Mouse (Mus musculus) heart, adult 18-20 months (tissue): Measurements from ENCODE around the gene Zmat5. TPM values are rescaled to one million over a fixed set of nuclear protein-coding genes. Genes with fewer than 3 reads are reported as not detected.

Experiments
- DNase-seq, 2 experiments: peaks; one replicate each; pipeline ENCODE4 v3.0.0; 2021 to 2022; ENCODE audit warnings: mixed read lengths in 1 of 2
- long read RNA-seq, 2 experiments: library from polyadenylated mRNA; stranded (forward); transcript quantifications; one replicate each; pipeline ENCODE4 v2.0.0; 2021
- total RNA-seq, 2 experiments: library from RNA; stranded (reverse); gene quantifications; 2 replicates each; pipeline ENCODE4 v1.2.3; 2021

The Zmat5 gene
- 10 to 100 TPM; 24.7 to 25.5 TPM for total RNA-seq
- long read RNA-seq, experiment 1, transcript Zmat5-201 (6 exons, 792 nt): major isoform, 9 of 24 reads
- long read RNA-seq, experiment 1, partial matches to known transcripts: 2 of 24 reads
- long read RNA-seq, experiment 1, other reads (novel, unspliced or antisense): 13 of 24 reads
- long read RNA-seq, experiment 2, transcript Zmat5-201 (6 exons, 792 nt): major isoform, 8 of 15 reads
- long read RNA-seq, experiment 2, partial matches to known transcripts: 0 of 15 reads
- long read RNA-seq, experiment 2, other reads (novel, unspliced or antisense): 7 of 15 reads

DNA sequence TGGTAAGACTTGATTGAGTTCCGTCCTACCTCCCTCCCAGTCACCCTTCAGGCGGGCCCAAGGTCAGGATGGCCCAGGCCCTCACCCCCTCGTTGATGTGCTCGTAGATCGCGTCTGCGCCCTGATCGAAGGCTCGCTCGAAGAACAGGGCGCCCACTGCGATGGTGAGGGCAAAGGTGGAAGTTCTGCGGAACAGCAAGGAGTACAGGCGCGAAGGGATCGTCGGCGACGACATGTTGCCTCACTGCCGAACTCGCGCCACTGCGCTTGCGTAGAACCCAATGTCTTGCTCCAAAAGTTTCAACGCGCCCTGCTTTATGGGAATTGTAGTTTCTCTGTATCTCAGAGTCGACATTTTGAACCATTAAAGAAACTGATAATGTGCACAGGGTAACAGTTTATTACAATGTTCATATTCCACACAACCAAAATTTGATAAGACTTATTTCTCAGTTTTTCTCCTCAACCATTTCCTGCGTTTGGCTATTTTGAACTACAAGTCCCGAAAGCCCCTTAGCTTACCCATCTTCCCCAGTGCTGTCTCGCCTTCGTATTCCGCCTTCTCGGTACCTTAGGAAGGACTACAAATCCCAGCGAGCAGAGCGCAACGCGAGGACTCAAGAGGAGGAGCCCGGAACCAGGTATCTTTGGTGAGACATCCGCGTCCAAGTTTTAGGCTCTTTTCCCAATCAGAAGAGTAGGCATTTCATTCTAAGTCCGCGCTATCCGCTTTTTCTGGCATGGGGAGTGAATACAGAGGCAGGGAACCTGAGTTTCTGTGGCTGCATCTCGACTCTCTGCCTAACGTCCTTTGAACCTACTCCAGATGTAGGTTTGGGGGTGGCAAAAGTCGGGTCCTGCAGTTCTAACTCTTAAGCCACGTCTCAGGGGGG, at the start of gene Zmat5, which contains the start of gene Uqcr10:
Zmat5 (plus strand) TSS at position 607 of the 893 bp plus-strand sequence.
Uqcr10 (minus strand) TSS at position 271 of the 893 bp plus-strand sequence.
- DNase-seq: peak; percentile 95 to 96

DNA sequence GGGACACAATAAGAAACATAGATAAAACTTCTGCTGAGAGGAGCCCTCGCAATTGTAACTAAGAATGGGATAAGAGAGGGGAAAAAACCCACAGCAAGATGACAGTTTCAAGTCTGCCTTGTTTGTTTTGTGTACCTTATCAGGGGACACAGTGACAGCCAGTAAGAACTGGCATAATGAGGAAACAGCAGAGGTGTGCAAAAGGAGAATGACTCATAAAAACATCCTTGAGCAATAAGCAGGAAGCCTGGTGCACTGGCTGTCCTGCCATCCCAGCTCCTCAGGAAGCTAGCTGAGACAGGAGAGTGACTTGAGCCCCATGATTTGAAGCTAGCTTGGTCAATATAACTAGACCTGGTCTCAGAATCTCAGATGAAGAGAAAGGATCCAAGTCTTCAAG, 44.7 kb upstream of the Zmat5 start:
- no peak for DNase-seq

DNA sequence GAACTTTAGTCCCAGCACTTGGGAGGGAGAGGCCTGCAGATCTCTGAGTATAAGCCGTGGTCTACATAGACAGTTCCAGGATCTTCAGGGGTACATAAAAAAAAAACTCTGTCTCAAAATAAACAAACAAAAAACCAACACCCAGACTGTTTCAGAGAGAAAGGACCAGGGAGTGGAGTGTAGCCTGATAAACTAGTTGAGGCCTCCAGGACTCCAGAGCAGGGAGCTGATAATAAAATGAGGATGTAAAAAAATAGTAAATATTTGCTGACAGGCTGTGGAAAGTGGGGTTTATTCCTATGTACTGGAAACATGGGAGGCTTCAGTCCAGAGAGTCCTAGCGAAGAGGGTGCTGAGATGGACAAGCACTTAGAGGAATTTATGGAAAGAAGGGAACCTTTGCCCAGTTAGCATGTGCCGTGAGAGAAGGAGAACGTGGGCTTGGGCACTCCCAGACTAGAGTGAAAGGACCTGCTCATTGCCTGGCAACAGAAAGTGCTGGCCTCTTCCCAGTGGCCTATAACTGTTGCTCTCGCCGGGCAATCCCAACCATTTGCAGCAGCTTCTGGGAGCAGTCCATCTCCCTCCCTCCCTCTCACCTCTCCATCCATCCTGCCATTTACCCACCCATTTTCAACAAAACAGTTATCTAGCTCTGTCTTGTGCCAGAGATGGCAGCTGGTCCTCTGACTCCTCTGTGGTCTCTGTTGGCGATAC, 44.0 kb upstream of the Zmat5 start:
- peak in 1 of 2 experiments; percentile 26 for DNase-seq

DNA sequence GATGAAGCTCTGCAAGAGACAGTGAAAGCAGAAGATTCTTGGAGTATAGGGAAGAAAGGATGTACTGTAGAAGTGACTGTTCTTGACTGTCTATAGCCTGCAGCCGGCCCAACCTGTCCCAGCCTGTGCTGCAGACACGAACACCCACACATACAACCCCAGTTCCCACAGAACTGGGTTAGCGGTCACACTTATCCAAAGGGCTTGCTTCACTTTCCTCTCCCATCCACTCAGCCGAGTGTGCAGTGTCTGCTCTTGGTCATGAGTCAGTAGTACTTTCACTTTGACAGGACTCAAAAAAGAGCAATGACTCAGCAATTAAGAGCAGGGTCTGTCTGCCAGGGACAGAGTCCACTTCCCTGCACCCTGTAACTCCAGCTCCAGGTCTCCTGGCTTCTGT, 43.2 kb upstream of the Zmat5 start:
- peak; percentile 26 to 35 for DNase-seq

DNA sequence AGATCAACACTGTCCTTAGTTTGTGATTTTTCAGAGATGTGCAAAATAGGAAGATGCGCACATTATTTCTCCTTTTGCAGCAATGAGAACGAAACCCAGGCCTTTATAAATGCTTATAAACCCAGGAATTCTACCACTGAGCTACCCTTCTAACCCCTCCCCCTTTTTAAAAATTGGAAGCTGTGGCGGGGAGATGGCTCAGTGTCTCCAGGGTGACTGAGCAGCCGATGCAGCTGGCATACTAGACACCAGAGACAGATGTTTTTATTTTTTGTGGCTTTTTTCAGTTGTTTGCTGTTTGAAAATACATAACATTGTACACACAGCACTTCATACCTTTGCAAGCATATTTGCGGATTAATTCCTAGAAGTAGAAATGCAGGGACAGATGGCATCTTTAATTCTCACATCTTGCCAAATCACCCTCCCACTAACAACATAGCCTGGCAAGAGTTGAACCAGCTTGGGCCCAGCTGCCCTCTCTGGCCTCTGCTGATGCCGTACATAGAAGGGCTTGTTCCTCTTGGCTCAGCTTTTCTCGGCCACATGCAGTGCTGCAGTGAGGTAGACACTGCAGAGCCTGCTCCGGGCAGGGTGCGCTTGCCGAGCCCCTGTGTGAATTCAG, 42.5 kb upstream of the Zmat5 start:
- no peak for DNase-seq

DNA sequence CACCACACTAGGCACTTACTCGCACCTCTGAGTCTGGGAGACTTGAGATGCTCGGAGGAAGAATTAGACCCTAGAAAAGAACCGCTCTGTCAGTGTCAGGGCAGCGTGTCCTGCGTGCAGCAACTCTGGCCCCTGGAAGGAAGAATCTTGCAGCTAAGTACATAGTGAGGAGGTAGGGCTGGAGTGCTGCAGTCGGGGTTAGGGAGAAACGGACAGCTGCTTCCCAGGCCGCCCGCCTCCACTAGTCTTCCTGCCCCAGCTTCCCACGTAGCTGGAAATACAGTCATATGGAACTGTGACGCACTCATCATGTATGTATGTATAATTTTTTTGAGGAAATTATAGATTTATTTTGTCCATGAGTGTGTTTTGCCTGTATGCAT, 42.0 kb upstream of the Zmat5 start:
- DNase-seq: no peak

DNA sequence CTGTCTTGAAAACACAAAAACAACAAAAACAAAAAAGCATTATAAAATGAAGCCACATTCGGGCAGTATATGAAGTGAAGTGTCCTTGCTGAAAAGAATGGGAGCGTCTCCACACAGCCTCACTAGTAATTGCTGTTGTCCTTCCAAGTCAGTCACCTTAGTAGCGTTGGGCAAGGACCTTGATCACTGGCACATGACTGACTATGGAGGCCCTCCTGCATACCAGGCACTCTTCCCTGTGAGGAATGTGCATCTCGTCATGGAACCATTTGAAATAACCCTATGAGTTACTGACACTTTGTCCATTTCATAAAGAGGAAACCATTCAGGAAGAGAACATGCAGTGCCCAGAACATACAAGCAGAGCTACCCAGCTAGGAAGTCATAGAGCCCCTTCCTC, 32.7 kb upstream of the Zmat5 start:
- peak; percentile 44 to 47 for DNase-seq

DNA sequence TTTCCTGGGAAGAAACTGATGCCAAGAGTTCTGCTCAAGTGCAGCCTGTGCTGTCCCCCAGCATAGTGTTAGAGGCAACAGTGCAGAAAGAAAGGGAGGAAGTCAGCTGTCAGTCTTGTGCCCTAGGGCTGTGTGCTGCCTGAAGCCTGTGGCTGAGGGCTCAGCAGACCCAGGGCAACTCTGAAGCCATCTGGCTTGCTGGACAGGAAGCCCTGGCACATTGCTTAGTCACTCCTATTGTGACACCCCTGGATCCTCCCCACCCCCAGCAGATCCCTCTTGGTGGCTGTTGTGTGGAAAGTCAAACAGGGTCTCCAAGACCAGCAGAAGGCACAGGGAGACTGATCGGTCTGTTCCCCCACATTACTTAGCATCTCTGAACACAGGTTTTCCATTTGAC, 29.9 kb upstream of the Zmat5 start:
- no peak for DNase-seq

DNA sequence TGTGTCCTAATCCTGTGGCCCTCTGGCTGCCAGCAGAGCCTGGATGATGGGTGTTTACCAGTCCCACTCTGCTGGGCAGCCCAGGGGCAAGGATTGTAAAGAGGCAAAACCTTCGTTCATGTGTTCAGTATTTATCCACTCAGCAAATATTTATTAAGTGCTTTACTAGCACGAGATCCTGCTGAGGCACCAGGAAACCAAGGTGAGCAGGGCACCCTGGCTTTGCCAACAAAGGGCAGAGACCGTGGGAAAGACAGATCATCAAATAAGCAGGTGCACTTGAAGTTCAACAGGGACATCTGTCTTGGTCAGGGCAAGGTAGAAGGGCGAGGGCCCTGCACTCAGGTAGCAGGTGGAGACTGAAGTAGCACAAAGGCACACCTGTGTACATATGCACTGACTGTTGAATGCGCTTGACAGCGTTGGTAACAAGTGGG, 29.3 kb upstream of the Zmat5 start:
- no peak for DNase-seq

DNA sequence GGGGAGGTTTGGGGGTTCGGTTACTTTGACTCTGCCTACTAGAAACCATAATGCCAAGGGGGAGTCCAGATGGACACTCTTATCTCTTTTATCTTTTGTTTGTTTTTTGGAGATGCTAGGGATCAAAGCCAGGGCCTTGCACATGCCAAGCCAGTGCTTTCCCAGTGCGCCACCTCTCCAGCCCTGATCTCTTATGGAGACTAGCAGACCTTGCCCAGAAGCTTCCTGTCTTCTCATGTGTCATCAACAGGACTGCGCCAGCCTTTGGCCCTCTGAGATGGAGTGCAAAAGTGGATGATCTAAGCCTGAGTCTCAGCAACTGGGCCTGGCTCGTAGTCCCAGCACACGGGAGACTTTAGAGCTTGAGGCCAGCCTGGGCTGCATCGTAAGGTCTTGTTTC, 28.8 kb upstream of the Zmat5 start:
- DNase-seq: no peak

DNA sequence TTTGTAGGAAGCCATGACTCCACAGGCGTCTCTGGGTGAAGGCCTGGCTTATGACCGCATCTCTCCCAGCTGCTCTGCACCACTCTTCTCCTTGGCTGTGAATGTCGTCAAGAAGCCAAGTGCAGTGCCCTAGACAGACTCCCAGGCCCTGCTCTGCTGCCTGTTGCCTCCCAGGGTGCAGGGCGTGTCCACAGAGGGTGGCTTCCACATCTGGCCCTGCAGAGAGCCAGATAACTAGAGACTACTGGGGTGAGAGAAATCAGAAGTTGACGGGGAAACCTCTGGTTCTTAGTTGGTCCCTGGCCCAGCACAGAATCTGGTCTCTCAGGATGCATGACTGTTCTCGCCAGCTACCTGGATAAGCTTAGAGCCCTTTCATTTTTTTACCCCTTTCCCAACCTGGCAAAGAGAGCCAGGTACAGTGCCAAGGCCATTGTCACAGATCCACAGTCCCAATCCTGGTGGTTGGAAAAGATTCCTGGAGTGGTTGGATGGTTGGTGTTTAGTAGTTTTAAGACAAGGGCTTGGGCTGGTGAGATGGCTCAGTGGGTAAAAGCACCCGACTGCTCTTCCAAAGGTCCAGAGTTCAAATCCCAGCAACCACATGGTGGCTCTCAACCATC, 27.1 kb upstream of the Zmat5 start:
- no peak for DNase-seq

DNA sequence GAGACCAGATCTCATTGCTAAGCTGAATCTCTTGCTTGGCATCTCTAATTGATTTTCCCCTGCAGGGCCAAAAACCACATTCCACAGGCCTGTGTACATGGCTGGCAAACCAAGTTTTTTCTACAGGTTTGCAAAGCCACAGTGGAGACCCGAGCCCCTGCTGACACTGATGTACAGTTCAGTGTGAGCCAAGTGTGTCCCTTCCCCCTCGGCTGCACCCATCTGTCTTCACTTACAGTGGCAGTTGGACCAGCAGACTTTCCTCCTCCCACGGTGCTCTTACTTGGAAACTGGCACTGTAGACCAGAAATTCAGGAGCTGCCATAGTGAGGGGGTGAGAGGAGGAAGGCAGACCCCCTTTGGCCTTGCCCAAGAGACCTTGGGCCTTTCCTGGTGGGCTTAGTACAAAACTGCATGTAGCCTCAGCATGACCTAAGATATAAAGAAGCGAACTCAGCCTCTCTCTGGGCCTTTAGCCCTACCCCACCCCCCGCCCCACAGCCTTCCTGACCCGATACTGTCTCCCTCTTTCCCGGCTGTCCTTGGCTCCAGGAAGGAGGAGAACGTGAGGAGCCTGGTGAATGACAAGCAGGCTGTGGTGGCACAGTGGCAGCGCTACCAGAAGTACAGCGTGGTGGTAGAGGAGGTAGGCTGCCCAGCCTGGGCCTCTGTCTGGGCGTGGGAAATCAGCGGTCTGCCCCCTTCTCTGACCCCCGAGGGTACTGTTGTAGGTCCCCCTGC, 25.6 kb upstream of the Zmat5 start:
- no peak for DNase-seq

DNA sequence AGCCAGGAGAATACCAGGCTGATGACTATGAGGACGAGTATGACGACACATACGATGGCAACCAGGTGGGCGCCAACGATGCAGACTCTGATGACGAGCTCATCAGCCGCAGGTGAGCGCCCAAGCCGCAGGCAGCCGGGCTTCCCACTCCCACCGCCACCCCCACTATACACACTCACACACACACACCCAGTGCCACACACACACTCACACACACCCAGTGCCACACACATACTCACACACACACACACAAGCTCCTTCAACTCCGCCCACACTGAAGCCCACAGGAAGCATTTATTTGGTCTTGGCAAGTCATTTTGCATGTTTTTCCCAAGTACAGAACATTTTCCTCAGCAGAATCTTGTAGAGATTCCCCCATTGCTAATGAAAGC, 25.0 kb upstream of the Zmat5 start:
- no peak for DNase-seq

DNA sequence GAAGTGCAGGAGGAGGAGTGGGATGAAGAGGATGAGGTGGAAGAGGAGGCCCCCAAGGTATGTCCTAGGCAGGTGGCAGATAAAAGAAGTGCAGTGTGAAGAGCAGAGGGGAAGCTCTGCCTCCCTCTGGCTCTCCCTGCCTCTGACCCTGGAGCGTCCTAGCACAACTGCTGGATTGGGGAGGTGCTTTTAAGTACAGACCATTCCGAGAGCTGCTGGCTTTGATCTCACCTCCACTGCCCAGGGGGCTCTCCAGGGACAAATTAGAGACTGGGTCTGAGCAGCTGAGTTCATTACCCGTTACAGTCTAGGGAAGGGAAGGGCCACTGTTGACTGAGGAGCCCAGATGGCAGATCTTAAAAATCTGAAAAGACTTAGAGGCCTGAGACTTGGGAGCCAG, 24.4 kb upstream of the Zmat5 start:
- no peak for DNase-seq

DNA sequence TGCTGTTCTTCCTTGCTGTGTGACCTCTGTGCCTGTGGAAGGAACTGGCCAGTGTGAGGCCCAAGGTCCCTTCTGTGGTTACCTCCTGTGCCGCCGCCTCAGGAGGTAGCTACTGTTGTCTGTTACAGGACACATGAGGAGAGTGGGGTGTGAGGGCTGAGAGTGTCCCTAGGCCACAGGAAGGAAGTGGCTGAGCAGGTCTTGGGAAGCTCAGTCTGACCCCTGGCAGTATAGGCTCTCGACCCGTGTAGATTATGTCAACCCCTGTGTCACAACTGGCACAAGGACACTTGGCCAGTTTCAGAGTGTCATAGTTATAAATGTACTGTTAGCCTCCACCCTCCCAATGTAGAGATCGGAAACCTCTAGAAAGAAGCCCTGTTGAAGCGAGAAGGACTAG, 21.0 kb upstream of the Zmat5 start:
- DNase-seq: no peak

DNA sequence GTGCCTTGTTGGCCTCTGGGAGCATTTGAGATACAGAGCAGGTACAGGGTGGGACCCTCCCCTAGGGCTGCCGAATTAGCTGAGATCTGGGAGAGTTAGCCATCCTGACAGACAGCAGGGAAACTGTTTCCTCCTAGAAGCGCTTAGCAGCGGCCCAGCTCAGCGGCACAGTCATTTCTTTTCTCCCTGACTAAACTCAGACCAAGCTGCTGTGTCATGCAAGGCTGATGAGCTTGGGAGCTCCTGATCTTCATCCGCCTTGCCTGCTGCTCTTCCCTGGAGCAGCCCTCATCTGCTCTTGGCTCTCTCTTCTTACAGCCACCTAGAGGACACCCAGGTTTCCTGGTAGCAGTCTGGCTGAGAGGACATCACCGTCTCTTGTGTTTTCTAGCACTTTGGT, 20.3 kb upstream of the Zmat5 start:
- DNase-seq: no peak

DNA sequence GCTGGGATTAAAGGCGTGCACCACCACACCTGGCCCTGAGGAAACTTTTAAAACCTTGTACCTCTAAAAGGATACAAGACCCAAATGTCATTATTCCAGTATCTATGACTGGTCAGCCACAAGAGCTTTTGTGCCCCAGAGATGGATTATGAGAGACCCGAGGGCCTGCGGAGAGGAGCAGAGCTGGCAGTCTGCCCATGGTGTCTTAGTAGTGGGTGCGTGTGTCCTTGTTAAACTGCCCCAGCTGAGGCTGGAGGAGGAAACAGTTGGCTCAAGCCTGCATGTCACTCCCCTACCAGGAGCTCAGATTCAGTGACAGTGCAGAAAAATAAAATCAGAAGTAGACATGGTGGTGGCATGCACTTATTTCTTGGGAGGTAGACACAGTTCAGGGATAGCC, 19.4 kb upstream of the Zmat5 start:
- DNase-seq: no peak

DNA sequence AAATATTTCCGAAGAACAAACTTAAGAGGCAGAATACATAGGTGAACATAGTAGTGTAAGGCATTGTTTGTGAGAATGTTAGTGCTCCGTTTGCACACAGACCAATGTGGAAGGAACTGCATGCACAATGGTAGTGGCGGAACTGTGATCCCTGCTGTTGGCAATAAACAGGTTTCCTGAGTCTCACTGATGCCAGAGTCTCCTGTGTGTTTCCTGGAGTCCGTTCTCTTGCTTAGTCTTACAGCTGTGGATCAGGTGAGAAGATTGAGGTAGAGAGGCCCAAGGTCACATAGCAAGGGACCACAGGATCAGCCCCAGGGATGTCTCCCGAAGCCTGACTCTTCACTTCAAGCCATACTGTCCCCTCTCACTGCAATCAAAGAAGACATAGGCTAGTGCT, 19.0 kb upstream of the Zmat5 start:
- DNase-seq: no peak

DNA sequence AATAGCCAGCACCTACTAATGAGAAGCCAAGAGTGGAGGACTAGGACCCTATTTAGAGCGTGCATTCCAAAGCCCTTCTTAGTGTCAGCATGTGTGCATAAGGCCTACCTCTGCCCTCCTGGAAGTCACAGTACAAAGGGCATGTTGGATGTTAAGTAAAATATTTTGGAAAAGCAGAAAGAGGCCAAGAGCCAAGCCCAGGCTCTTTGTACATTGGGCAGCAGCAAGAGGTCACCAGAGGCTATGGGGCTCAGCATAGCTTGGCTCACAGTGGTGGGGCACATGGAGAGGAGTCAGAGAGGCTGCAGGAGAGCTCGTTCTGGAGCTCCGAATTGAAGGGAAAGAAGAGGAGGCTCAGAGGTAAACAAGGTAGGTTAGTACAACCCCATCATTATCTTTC, 17.5 kb upstream of the Zmat5 start:
- no peak for DNase-seq

DNA sequence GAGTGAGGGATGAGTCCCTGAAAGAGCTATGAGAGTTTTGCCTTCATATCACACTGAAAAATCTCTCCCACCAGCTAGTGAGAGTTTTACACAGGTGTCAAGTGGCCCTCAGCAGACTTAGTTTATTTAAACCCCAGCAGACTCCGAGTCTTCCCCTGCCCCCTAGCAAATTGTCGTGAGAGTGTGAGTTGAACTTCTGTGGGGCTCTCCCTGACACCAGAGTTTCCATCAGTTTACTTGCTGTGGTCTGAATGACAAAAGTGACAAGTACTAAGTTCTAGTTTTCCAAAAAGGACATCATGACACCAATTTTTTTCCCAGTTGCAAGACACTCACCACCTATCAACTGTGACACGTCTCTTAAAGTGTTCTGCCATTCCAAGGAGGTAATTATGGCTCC, 16.6 kb upstream of the Zmat5 start:
- DNase-seq: no peak
